Mouse (Mus musculus): ENCODE results near the gene Slc13a3. TPM values are rescaled to one million over a fixed set of nuclear protein-coding genes. Genes with fewer than 3 reads are reported as not detected.

Slc13a3 gene
- polyA plus RNA-seq, 1 experiment from 2014 or later, result 5.5 TPM

GRCm38 (mm10) chr2:165503259-165504203 lies 30.5 kb upstream of the Slc13a3 start, which contains the start of gene Slc2a10:
Slc2a10 (plus strand) TSS chr2:165503787.
- Histone ChIP-seq H3K27ac (replicated peaks; ENCODE audit: low read depth, low read length) (no peak within 1 kb of the TSS), H3K4me1 (ENCODE audit: control insufficient read depth, insufficient read depth, low read length) (peaks cover 12% of the 10 kb centered on the region), H3K36me3 (ENCODE audit: control insufficient read depth, insufficient read depth, low read length) (no peaks in the 10 kb centered on the region), H3K27me3 (ENCODE audit: control insufficient read depth, insufficient read depth, low read length) (no peaks in the 10 kb centered on the region), H3K4me3 (replicated peaks; ENCODE audit: low read depth, low read length) (peak within 1 kb of the TSS; percentile 15; the same call in 1 of the 2 replicates), H3K9ac (replicated peaks; ENCODE audit: low read length) (no peak within 1 kb of the TSS), H3K9me3 (ENCODE audit: control insufficient read depth, low read length) (no peaks in the 10 kb centered on the region), H3K4me2 (ENCODE audit: low read length) (peak within 1 kb of the TSS; percentile 47)
- peak; percentile 65 for DNase-seq
- WGBS, result 4% methylated on average over 30 of the region's 32 CpGs
- peak; percentile 57 for ATAC-seq (ENCODE audit: low FRiP score, low TSS enrichment)

- ATAC-seq (ENCODE audit: low FRiP score, low TSS enrichment) (no peak), DNase-seq (no peak)
- Histone ChIP-seq H3K27ac (replicated peaks; ENCODE audit: low read depth, low read length) (no peak overlapping the region), H3K9ac (replicated peaks; ENCODE audit: low read length) (no peak overlapping the region), H3K9me3 (ENCODE audit: control insufficient read depth, low read length) (no peaks in the 10 kb centered on the region), H3K36me3 (ENCODE audit: control insufficient read depth, insufficient read depth, low read length) (no peaks in the 10 kb centered on the region), H3K4me1 (ENCODE audit: control insufficient read depth, insufficient read depth, low read length) (peaks cover 15% of the 10 kb centered on the region), H3K4me2 (ENCODE audit: low read length) (no peak overlapping the region), H3K4me3 (replicated peaks; ENCODE audit: low read depth, low read length) (no peak overlapping the region), H3K27me3 (ENCODE audit: control insufficient read depth, insufficient read depth, low read length) (no peaks in the 10 kb centered on the region)
- WGBS, result 81% methylated on average over 6 of the region's 6 CpGs
Measured at GRCm38 (mm10) chr2:165498816-165499215, 25.8 kb upstream of the Slc13a3 start.

DNA sequence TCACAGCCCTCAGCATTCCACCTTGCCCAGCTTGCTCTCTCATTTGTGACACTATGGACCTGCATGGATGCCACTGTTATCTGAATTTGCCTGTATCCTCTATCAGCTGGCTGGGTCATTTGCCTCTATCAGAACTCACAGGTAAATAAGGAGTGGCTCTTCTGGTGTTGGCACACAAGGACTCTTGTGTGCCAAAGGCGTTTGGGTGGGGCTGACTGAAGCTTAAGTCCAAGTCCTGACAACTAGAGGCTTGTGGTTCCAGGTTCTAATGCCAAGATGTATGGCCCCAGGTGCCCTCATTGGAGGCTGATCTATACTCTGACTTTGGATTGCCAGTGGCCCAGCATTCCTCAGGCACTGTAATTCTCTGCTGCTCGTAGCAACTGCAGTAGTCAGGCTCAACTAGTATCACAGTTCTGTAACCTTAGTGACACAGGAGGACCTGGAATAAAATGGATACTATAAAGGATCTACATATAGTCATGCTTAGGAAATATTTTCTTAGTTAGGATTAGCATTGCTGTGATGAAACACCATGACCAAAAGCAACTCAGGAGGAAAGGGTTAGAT lies 24.8 kb upstream of the Slc13a3 start:
- WGBS, result 89% methylated on average over 2 of the region's 2 CpGs
- no peak overlapping the region for H3K4me2 ChIP-seq (ENCODE audit: low read length)

DNA sequence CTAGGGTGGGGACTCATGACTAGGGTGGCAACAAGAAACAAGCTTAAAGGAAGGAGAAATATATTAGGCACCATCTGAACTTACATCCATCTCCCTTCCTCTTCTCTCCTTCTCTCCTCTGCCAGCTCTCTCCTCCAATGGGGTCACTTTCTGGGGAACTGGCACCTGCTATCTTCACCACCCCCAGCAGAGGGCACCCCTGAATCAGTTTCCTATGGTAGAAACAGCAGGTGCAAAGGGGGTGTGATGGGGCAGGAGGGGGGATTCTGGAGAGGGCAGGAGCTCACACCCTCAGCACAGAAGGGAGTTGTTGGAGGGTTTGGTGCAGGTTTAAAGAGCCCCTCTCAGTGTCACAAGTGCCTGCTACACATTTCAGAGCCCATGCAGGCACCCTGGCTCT lies 23.2 kb upstream of the Slc13a3 start:
- ATAC-seq (ENCODE audit: low FRiP score, low TSS enrichment) (no peak), DNase-seq (peak; percentile 41)
- Histone ChIP-seq H3K9ac (replicated peaks; ENCODE audit: low read length) (no peak overlapping the region), H3K9me3 (ENCODE audit: control insufficient read depth, low read length) (no peaks in the 10 kb centered on the region), H3K4me2 (ENCODE audit: low read length) (no peak overlapping the region), H3K27me3 (ENCODE audit: control insufficient read depth, insufficient read depth, low read length) (no peaks in the 10 kb centered on the region), H3K4me3 (replicated peaks; ENCODE audit: low read depth, low read length) (no peak overlapping the region), H3K27ac (replicated peaks; ENCODE audit: low read depth, low read length) (no peak overlapping the region), H3K4me1 (ENCODE audit: control insufficient read depth, insufficient read depth, low read length) (peaks cover 19% of the 10 kb centered on the region), H3K36me3 (ENCODE audit: control insufficient read depth, insufficient read depth, low read length) (no peaks in the 10 kb centered on the region)

More for the DNA sequence above, 24.8 kb upstream of the Slc13a3 start:
- H3K4me1 ChIP-seq (ENCODE audit: control insufficient read depth, insufficient read depth, low read length), result peaks cover 11% of the 10 kb centered on the region
- H3K27ac ChIP-seq (replicated peaks; ENCODE audit: low read depth, low read length), result no peak overlapping the region
- H3K9ac ChIP-seq (replicated peaks; ENCODE audit: low read length), result no peak overlapping the region
- no peaks in the 10 kb centered on the region for H3K36me3 ChIP-seq (ENCODE audit: control insufficient read depth, insufficient read depth, low read length)
- no peak overlapping the region for H3K4me3 ChIP-seq (replicated peaks; ENCODE audit: low read depth, low read length)
- ATAC-seq (ENCODE audit: low FRiP score, low TSS enrichment) (no peak), DNase-seq (no peak)
- H3K27me3 ChIP-seq (ENCODE audit: control insufficient read depth, insufficient read depth, low read length), result no peaks in the 10 kb centered on the region
- H3K9me3 ChIP-seq (ENCODE audit: control insufficient read depth, low read length), result no peaks in the 10 kb centered on the region

DNA sequence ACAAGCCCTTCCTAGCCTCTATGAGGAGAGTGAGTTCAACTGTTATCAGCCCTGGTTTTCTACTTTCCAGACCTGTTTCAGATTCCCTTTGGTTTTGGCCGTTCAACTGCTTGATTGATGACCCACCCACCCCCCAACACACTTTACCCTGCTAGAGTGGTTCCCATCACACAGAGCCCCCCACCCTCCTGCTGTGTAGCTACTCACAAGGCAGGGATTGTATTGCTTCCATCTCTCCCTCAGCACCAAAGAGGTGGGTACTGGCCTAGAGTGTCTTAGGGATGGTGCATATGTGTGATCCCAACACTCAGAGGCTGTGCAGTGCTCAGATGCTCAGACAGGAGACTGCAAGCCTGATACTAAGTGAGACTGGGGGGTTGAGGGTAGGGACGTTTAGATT lies 21.5 kb upstream of the Slc13a3 start:
- Histone ChIP-seq H3K36me3 (ENCODE audit: control insufficient read depth, insufficient read depth, low read length) (peaks cover 14% of the 10 kb centered on the region), H3K4me2 (ENCODE audit: low read length) (no peak overlapping the region; the same call in 1 of the 2 replicates), H3K9ac (replicated peaks; ENCODE audit: low read length) (no peak overlapping the region; the same call in 1 of the 2 replicates), H3K4me3 (replicated peaks; ENCODE audit: low read depth, low read length) (no peak overlapping the region), H3K27me3 (ENCODE audit: control insufficient read depth, insufficient read depth, low read length) (no peaks in the 10 kb centered on the region), H3K27ac (replicated peaks; ENCODE audit: low read depth, low read length) (peak overlapping the region; percentile 87), H3K4me1 (ENCODE audit: control insufficient read depth, insufficient read depth, low read length) (peaks cover 19% of the 10 kb centered on the region), H3K9me3 (ENCODE audit: control insufficient read depth, low read length) (no peaks in the 10 kb centered on the region)
- ATAC-seq (ENCODE audit: low FRiP score, low TSS enrichment) (no peak), DNase-seq (no peak)
- WGBS, result 47% methylated on average over 2 of the region's 2 CpGs

- H3K4me2 ChIP-seq (ENCODE audit: low read length), result peak overlapping the region; percentile 82
- H3K9me3 ChIP-seq (ENCODE audit: control insufficient read depth, low read length), result no peaks in the 10 kb centered on the region
- no peaks in the 10 kb centered on the region for H3K27me3 ChIP-seq (ENCODE audit: control insufficient read depth, insufficient read depth, low read length)
- H3K4me1 ChIP-seq (ENCODE audit: control insufficient read depth, insufficient read depth, low read length), result peaks cover 19% of the 10 kb centered on the region
- peaks cover 22% of the 10 kb centered on the region for H3K36me3 ChIP-seq (ENCODE audit: control insufficient read depth, insufficient read depth, low read length)
- WGBS, result 3% methylated on average over 17 of the region's 17 CpGs
- H3K4me3 ChIP-seq (replicated peaks; ENCODE audit: low read depth, low read length), result peak overlapping the region; percentile 68
- peak; percentile 74 for DNase-seq
- peak overlapping the region; percentile 71 for H3K9ac ChIP-seq (replicated peaks; ENCODE audit: low read length)
- peak overlapping the region; percentile 87 for H3K27ac ChIP-seq (replicated peaks; ENCODE audit: low read depth, low read length)
- peak; percentile 44; the same call in 1 of the 2 replicates for ATAC-seq (ENCODE audit: low FRiP score, low TSS enrichment)
Measured at GRCm38 (mm10) chr2:165493587-165494210, 20.7 kb upstream of the Slc13a3 start.

- WGBS, result under 1% methylated on average over 84 of the region's 84 CpGs
Measured at GRCm38 (mm10) chr2:165492648-165493553, 19.9 kb upstream of the Slc13a3 start, which contains the start of gene Trp53rka. Trp53rka (minus strand) TSS chr2:165493324.

More at GRCm38 (mm10) chr2:165492648-165493553, 19.9 kb upstream of the Slc13a3 start, which contains the start of gene Trp53rka:
- H3K4me1 ChIP-seq (ENCODE audit: control insufficient read depth, insufficient read depth, low read length), result peaks cover 19% of the 10 kb centered on the region
- peak within 1 kb of the TSS; percentile 71 for H3K9ac ChIP-seq (replicated peaks; ENCODE audit: low read length)
- peak within 1 kb of the TSS; percentile 87 for H3K27ac ChIP-seq (replicated peaks; ENCODE audit: low read depth, low read length)
- H3K4me2 ChIP-seq (ENCODE audit: low read length), result peak within 1 kb of the TSS; percentile 82
- no peaks in the 10 kb centered on the region for H3K27me3 ChIP-seq (ENCODE audit: control insufficient read depth, insufficient read depth, low read length)
- no peaks in the 10 kb centered on the region for H3K9me3 ChIP-seq (ENCODE audit: control insufficient read depth, low read length)
- peaks cover 25% of the 10 kb centered on the region for H3K36me3 ChIP-seq (ENCODE audit: control insufficient read depth, insufficient read depth, low read length)
- peak; percentile 89 for DNase-seq
- peak within 1 kb of the TSS; percentile 68 for H3K4me3 ChIP-seq (replicated peaks; ENCODE audit: low read depth, low read length)
- peak; percentile 83 for ATAC-seq (ENCODE audit: low FRiP score, low TSS enrichment)

Data from midbrain, embryonic 14.5 days (tissue).